Mouse (Mus musculus) liver, embryonic 14.5 days (tissue): ENCODE data around the gene Lin7b. TPM values are rescaled to one million over a fixed set of nuclear protein-coding genes. Genes with fewer than 3 reads are reported as not detected.

Source experiments
- ATAC-seq: fragments of 200-750 bp; cut with Nextera tagmentation; 2 replicates; pipeline ENCODE4 v1.8.0; 2017; ENCODE audit warnings: moderate number of reproducible peaks, mild to moderate bottlenecking, moderate library complexity; ENCODE audit not compliant: insufficient read depth
- DNase-seq, 3 experiments: peaks; one replicate each; pipeline ENCODE4 v3.0.0-alpha.2; 2012 to 2013; ENCODE audit warnings: low read depth in 3 of 3, low spot score in 3 of 3
- H3K27ac ChIP-seq: fragments of 300-500 bp; sonication (generic); 2 replicates; pipeline ENCODE4 v1.5.1; 2014; ENCODE audit warnings: moderate library complexity, mild to moderate bottlenecking, control low read depth, inconsistent platforms
- H3K27me3 ChIP-seq: fragments of 300-500 bp; sonication (generic); 2 replicates; pipeline ENCODE4 v1.6.1; 2014; ENCODE audit warnings: mild to moderate bottlenecking, low read length, moderate library complexity; ENCODE audit not compliant: control insufficient read depth, insufficient read depth
- H3K36me3 ChIP-seq: fragments of 300-500 bp; sonication (generic); replicated peaks from 2 replicates; pipeline ENCODE4 v1.6.1; 2014; ENCODE audit warnings: low read depth; ENCODE audit not compliant: control insufficient read depth, insufficient read depth
- H3K4me1 ChIP-seq, 2 experiments: fragments of 200-500 bp in 1 of 2; fragments of 300-500 bp in 1 of 2; sonication (generic) in 1 of 2; replicated peaks; 2 replicates each; pipeline ENCODE4 v1.6.1; 2012 to 2014; ENCODE audit warnings: antibody characterized with exemption in 1 of 2, inconsistent platforms in 1 of 2, low read length in 1 of 2; ENCODE audit not compliant: control insufficient read depth in 2 of 2, insufficient read depth in 2 of 2
- H3K4me2 ChIP-seq: fragments of 300-500 bp; sonication (generic); 2 replicates; pipeline ENCODE4 v1.6.1; 2014; ENCODE audit warnings: low read depth, mild to moderate bottlenecking, control low read depth, moderate library complexity
- H3K4me3 ChIP-seq, 2 experiments: fragments of 200-500 bp in 1 of 2; fragments of 300-500 bp in 1 of 2; sonication (generic) in 1 of 2; 2 replicates each; pipeline ENCODE4 v1.5.1; 2012 to 2014; ENCODE audit warnings: low read depth in 2 of 2, low read length in 2 of 2, mild to moderate bottlenecking in 2 of 2, control low read depth in 1 of 2, inconsistent platforms in 1 of 2, moderate library complexity in 1 of 2; ENCODE audit not compliant: insufficient read depth in 1 of 2
- H3K9ac ChIP-seq: fragments of 300-500 bp; sonication (generic); replicated peaks from 2 replicates; pipeline ENCODE4 v1.6.1; 2014; ENCODE audit warnings: mild to moderate bottlenecking, control low read depth, moderate library complexity
- H3K9me3 ChIP-seq: fragments of 300-500 bp; sonication (generic); 2 replicates; pipeline ENCODE4 v1.6.1; 2016; ENCODE audit warnings: low read length, mixed read lengths; ENCODE audit not compliant: control insufficient read depth
- CTCF ChIP-seq: IDR thresholded peaks from 2 replicates; pipeline ENCODE4 v1.5.1; 2016; ENCODE audit warnings: antibody characterized with exemption, low read depth, control low read depth
- EP300 ChIP-seq: IDR thresholded peaks from 2 replicates; pipeline ENCODE4 v1.6.1; 2016; ENCODE audit warnings: antibody characterized with exemption, low read depth
- WGBS: fragments of 180-500 bp; shearing (Covaris S2); extraction: QIAGEN DNeasy Blood & Tissue Kit; methylation state at CpG from one replicate; pipeline ENCODE4 v1.1.7; 2014; ENCODE audit not compliant: insufficient replicate concordance; 5-methylcytosine and 5-hydroxymethylcytosine counted together
- polyA plus RNA-seq, 2 experiments: library from polyadenylated mRNA; depleted of rRNA in 1 of 2; stranded (reverse) in 1 of 2; unstranded in 1 of 2; fragments of >200 nt; fragmentation: Nextera tagmentation in 1 of 2; extraction: Ambion mirVana in 1 of 2; gene quantifications; 2 replicates each; pipeline versions ENCODE4 v1.2.1 to v1.2.3; 2012 to 2014

Lin7b gene
- polyA plus RNA-seq, 2 experiments, result 0.10 to 0.20 TPM

DNA sequence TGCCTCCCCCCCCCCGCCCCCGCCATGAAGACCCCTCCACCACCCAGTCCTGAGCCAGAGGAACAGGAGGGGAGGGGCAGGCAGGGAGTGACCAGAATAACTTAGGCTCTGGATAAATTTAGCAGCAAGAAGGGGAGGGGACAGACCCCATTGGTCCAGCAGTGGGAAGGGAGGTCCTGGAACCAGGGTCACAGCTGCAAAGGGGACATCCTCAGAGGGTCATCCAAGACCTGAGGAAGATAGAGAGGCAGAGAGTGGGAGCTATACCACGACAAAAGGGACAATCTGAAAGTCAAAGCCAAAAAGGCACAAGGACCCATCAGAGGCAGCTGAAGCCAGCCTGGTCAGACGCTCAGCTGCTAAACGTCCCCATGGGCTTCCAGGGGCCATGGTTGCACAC lies 35.3 kb downstream of the Lin7b start, which contains the start of gene Hrc:
TSS of gene Hrc (plus strand) at position 235 of the 400 bp plus-strand sequence.
- H3K9ac ChIP-seq, result no peak within 1 kb of the TSS
- no peak for ATAC-seq

DNA sequence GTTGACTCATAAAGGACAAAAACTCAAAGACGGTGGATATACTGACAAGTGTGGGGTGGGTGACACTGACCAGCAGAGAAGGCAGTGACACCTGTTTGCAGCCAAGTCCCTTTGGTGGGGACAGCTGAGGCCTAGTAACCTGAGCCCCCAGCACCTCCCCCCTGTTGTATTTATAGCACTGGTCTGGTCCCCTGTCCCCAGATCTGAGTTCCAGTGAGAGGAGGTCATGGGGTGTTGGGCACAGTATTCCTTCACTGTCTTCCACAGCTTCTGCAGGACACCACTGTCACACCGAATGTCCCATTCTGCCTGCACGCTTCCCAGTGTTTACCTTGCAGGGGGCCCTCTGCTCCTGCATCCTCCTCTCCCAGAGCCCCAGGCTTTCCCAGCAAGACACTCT lies 35.8 kb downstream of the Lin7b start:
- no peak overlapping the region for H3K9ac ChIP-seq
- 54% methylated on average over 3 of the region's 3 CpGs for WGBS
- peaks cover 16% of the 10 kb centered on the region for H3K27me3 ChIP-seq

More for the DNA sequence above, 35.3 kb downstream of the Lin7b start, which contains the start of gene Hrc:
- no peaks in the 10 kb centered on the region for H3K36me3 ChIP-seq
- no peak within 1 kb of the TSS for H3K4me2 ChIP-seq
- H3K4me1 ChIP-seq, result peaks cover 0 to 18% of the 10 kb centered on the region in 2 experiments; a peak in 3 of 4 replicates
- H3K27me3 ChIP-seq, result peaks cover 16% of the 10 kb centered on the region
- no peak within 1 kb of the TSS for H3K27ac ChIP-seq
- WGBS, result 35% methylated on average over 5 of the region's 5 CpGs
- TF ChIP-seq CTCF (no peak), EP300 (no peak)
- no peak for DNase-seq
- no peaks in the 10 kb centered on the region for H3K9me3 ChIP-seq
- H3K4me3 ChIP-seq, result no peak within 1 kb of the TSS

DNA sequence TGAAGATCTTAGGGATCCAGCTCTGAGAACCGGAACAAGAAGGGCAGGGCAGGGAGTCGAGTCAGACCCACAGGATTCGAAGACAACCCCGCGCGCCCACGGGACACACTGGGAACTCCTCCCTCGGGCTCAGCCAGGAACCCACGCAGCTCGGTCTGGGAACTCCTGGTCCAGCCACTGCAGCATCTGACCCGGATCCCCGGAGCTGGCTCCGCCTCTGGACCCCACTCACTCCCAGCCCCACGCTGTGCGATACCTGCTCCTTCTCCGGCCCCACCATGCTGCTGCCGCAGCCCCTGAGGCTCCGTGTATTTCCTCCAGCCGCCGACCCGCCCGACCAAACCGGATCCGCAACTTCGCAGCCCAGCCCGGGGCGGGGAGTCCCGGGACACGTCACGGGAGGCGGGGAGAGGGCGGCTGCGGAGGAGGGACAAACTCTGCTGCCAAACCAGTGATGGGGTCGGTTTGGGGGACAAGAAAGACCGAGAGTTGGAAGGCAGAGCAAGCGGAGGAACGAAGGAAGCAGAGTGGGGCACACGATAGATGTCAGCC lies 36.9 kb downstream of the Lin7b start, which contains the start of gene Trpm4:
TSS of gene Trpm4 (minus strand) at position 350 of the 552 bp plus-strand sequence.
- WGBS, result under 1% methylated on average over 38 of the region's 38 CpGs
- peaks cover 0 to 11% of the 10 kb centered on the region in 2 experiments; a peak in 2 of 4 replicates for H3K4me1 ChIP-seq
- H3K27ac ChIP-seq, result no peak within 1 kb of the TSS
- ATAC-seq (no peak), DNase-seq (no peak)
- H3K36me3 ChIP-seq, result no peaks in the 10 kb centered on the region
- H3K9ac ChIP-seq, result 0 out of 2 replicates have a peak within 1 kb of the TSS, but pooled peaks have one; percentile 20
- no peaks in the 10 kb centered on the region for H3K9me3 ChIP-seq
- H3K27me3 ChIP-seq, result peaks cover 16% of the 10 kb centered on the region
- H3K4me2 ChIP-seq, result peak within 1 kb of the TSS; percentile 68
- TF ChIP-seq EP300, result no peak
- no peak for TF ChIP-seq CTCF
- H3K4me3 ChIP-seq, result peak within 1 kb of the TSS; percentile 49 to 50

More for the DNA sequence above, 35.8 kb downstream of the Lin7b start:
- DNase-seq, result no peak
- no peaks in the 10 kb centered on the region for H3K9me3 ChIP-seq
- no peak overlapping the region for H3K4me2 ChIP-seq
- no peak for ATAC-seq
- no peaks in the 10 kb centered on the region for H3K36me3 ChIP-seq
- H3K4me1 ChIP-seq, result peaks cover 0 to 15% of the 10 kb centered on the region in 2 experiments; a peak in 3 of 4 replicates
- TF ChIP-seq EP300 (no peak), CTCF (no peak)
- H3K27ac ChIP-seq, result no peak overlapping the region
- no peak overlapping the region for H3K4me3 ChIP-seq

DNA sequence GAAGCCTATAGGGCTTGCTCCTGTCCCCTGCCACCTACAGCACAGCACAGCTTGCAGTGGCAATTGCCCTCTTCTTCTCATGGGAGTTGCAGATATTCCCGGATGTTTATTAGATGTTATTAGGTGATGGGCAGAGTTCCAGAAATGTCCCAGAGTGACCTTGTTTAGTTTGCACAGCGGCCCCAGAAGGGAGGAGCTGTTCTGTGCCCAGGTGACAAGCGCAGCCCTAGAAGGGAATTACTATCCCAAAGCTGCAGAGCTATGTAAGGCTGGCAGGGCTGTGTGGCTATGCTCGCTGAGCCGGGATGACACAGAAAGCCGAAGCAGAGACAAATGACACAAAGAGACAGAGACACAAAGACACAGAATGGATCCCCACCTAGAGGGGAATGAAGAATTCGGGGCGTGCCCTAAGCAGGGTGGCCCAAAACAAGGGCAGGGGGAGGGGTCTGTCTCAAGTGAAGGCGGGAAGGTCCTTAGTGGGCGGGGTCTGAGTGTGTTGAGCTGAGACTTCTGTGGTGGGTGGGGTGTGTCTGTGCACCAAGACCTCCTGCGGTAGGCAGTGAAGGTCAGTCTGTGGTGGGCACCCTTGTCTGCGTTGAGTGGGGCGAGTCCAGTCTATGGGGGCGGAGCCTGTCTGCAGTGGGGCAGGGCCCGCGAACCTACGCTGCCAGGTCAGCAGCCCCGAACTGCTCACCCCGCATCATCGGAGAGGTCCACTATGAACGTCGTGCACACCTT lies 37.5 kb downstream of the Lin7b start:
- 0 out of 2 replicates have a peak overlapping the region, but pooled peaks have one; percentile 20 for H3K9ac ChIP-seq
- no peak overlapping the region for H3K27ac ChIP-seq
- H3K4me3 ChIP-seq, result peak overlapping the region; percentile 49 to 50
- H3K4me2 ChIP-seq, result peak overlapping the region; percentile 68
- WGBS, result 5% methylated on average over 22 of the region's 22 CpGs
- H3K36me3 ChIP-seq, result no peaks in the 10 kb centered on the region
- no peaks in the 10 kb centered on the region for H3K9me3 ChIP-seq
- ATAC-seq (no peak), DNase-seq (no peak)
- H3K4me1 ChIP-seq, result peaks cover 0 to 7% of the 10 kb centered on the region in 2 experiments; a peak in 2 of 4 replicates
- no peak for TF ChIP-seq EP300
- H3K27me3 ChIP-seq, result peaks cover 16% of the 10 kb centered on the region

DNA sequence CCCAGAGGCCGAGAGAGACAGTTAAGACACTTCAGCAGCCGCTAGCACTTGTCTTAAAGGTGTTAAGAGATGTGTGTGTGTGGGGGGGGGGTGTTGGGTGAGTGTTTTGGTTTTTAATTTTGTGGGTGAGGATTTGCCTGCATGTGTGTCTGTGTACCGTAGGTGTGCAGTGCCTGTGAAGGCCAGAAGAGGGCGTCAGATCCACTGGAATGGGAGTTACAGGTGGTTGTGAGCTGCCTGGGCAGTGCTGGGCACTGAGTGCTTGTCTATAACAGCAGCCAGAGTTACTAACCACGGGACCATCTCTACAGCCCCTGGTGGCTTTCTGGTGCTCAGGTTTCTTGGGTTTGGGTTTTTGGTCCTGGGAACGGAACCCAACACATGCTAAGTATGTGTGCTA lies 38.9 kb downstream of the Lin7b start:
- Histone ChIP-seq H3K36me3 (no peaks in the 10 kb centered on the region), H3K27me3 (peaks cover 16% of the 10 kb centered on the region), H3K9me3 (no peaks in the 10 kb centered on the region), H3K4me3 (no peak overlapping the region), H3K27ac (no peak overlapping the region), H3K4me1 (peaks cover 0 to 6% of the 10 kb centered on the region in 2 experiments; a peak in 2 of 4 replicates), H3K9ac (no peak overlapping the region), H3K4me2 (no peak overlapping the region)
- TF ChIP-seq EP300, result no peak
- peak; percentile 54 for TF ChIP-seq CTCF
- DNase-seq (no peak), ATAC-seq (no peak)
- WGBS, result 69% methylated on average over 6 of the region's 6 CpGs
